Mouse (Mus musculus): ENCODE results near the gene Cd109.

DNA sequence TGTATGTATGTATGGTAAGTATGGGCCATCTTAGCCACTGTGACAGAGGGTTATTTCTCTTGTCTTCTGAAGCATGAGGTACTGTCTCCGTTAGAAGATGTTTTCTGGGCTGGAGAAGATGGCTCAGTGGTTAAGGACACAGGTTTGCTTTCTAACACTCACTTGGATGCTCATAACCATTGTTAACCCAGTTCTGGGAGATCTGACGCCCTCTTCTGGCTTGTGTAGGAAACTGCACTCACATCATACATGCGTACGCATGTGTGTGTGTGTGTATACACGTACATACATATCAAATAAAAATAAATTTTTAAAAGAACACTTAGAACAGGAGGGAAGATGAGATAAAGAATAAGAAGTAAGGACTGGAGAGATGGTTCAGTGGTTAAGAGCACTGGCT, 38.9 kb upstream of the Cd109 start:
- no peak for TF ChIP-seq POLR2A (IDR thresholded peaks at IDR 0.05; ENCODE audit: control insufficient read depth in 1 of 2, insufficient read depth in 1 of 2, low read depth in 1 of 2, low read length in 2 of 2, poor library complexity in 1 of 2)
- no peak for TF ChIP-seq ZKSCAN1 (IDR thresholded peaks at IDR 0.05; ENCODE audit: low read depth, low read length)
- TF ChIP-seq ZC3H11A (IDR thresholded peaks at IDR 0.05; ENCODE audit: low read depth, low read length), result no peak
- peak; percentile 3 to 20 (median 9); a peak in 2 of 6 replicates for TF ChIP-seq CTCF (IDR thresholded peaks at IDR 0.05 in 2 of 3, conservative IDR thresholded peaks at IDR 0.05 in 1 of 3; ENCODE audit: control insufficient read depth in 1 of 3, insufficient read depth in 1 of 3, low read depth in 2 of 3, low read length in 3 of 3, poor library complexity in 1 of 3, severe bottlenecking in 1 of 3)
- no peak for TF ChIP-seq USF2 (IDR thresholded peaks at IDR 0.05; ENCODE audit: borderline replicate concordance in 1 of 2, insufficient read depth in 1 of 2, low read depth in 1 of 2, low read length in 2 of 2)
